Mouse (Mus musculus) left cerebral cortex, postnatal 10 days (tissue): ENCODE results near the gene Rnf103. TPM values are rescaled to one million over a fixed set of nuclear protein-coding genes. Genes with fewer than 3 reads are reported as not detected.
A peak's percentile ranks its signal among the peaks of the same experiment; 100 is the strongest.

Experiments
- DNase-seq, 2 experiments: peaks; one replicate each; pipeline ENCODE4 v3.0.0; 2021 to 2022; ENCODE audit warnings: low spot score in 2 of 2, mixed read lengths in 1 of 2; ENCODE audit errors: extremely low spot score in 1 of 2
- intact Hi-C: fragments of 180-260 bp; cut with DNase I; formaldehyde crosslinking; loops from one replicate; pipeline ENCODE4 v1.15.1; 2025
- total RNA-seq, 2 experiments: library from RNA; stranded (reverse); gene quantifications; 2 replicates each; pipeline ENCODE4 v1.2.3; 2021

Rnf103 gene
- total RNA-seq, 2 experiments from 2014 or later = 54.4 to 56.0 TPM

DNA sequence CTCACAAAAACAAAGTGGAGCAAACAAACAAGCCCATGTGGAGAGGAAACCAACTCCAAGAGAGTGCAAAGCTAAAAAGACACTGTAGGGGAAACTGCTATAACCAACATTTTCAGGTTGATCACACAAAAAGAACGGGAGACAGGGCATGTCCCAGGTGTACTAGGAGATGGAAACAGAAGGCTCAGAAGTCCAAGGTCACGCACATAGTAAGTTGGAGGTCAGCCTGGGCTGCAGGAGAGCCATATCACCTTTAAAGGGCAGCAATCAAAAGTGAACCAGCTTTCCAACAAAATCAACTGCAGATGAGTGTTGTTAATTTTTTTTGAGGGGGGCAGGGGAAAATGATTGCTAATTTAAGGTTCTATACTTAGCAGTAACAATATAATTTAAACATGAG is 7.5 kb upstream of the Rnf103 start:
- intact Hi-C loops = no loop called here
- DNase-seq = no peak

GRCm38 (mm10) chr6:71486867-71487266 is 6.8 kb upstream of the Rnf103 start:
- DNase-seq = no peak
- intact Hi-C loops = no loop called here

- DNase-seq = no peak
- intact Hi-C loops = no loop called here
These were observed 5.7 kb upstream of the Rnf103 start for GRCm38 (mm10) chr6:71487966-71488365.

- intact Hi-C loops = no loop called here
- no peak for DNase-seq
These were observed 1.6 kb upstream of the Rnf103 start for GRCm38 (mm10) chr6:71492136-71492535.

GRCm38 (mm10) chr6:71492756-71493674 is 679 bp upstream of the Rnf103 start:
- intact Hi-C loops = no loop called here

DNA sequence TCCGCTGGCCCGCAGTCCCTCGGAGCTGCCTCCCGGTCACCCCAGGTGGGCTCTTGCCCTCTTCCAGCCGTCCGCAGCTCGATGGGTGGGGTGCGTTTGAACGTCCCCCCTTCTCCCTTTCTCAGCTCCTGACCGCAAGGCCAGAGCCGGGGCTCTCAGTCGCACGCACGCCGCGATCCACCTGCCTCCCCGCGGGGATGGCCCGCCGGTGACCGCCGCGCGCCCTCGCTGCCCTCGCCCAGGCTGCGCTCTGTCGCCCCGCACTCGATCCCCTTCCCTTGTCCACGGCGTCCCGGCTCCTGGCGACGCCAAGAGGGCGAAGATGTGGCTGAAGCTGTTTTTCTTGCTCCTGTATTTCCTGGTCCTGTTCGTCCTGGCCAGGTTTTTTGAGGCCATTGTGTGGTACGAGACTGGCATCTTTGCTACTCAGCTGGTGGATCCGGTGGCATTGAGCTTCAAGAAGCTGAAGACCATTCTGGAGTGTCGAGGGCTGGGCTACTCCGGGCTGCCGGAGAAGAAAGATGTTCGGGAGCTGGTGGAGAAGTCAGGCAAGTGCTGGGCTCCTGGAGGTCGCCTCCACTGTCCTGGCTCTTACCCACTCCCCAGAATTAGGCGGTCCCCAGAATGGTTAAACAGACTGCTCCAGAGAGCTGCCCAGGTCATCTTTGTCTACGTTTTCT is 787 bp downstream of the Rnf103 start:
- DNase-seq = peak; percentile 21 to 68
- intact Hi-C loops = loop anchor here (1.0 to 5.0 kb wide), 2 partner anchors 54 to 308 kb away; partner anchors contain the start of gene Rmnd5a

More at GRCm38 (mm10) chr6:71492756-71493674, 679 bp upstream of the Rnf103 start:
- DNase-seq = no peak

- intact Hi-C loops = no loop called here
- DNase-seq = no peak
These were observed 6.9 kb downstream of the Rnf103 start for GRCm38 (mm10) chr6:71500575-71500974.

GRCm38 (mm10) chr6:71503001-71503400 is 9.3 kb downstream of the Rnf103 start:
- intact Hi-C loops = no loop called here
- DNase-seq = no peak

- intact Hi-C loops = no loop called here
These were observed 10.0 kb downstream of the Rnf103 start for GRCm38 (mm10) chr6:71503670-71504069.

GRCm38 (mm10) chr6:71504091-71504490 is 10.4 kb downstream of the Rnf103 start:
- intact Hi-C loops = no loop called here
- DNase-seq = no peak

More at GRCm38 (mm10) chr6:71503670-71504069, 10.0 kb downstream of the Rnf103 start:
- no peak for DNase-seq

DNA sequence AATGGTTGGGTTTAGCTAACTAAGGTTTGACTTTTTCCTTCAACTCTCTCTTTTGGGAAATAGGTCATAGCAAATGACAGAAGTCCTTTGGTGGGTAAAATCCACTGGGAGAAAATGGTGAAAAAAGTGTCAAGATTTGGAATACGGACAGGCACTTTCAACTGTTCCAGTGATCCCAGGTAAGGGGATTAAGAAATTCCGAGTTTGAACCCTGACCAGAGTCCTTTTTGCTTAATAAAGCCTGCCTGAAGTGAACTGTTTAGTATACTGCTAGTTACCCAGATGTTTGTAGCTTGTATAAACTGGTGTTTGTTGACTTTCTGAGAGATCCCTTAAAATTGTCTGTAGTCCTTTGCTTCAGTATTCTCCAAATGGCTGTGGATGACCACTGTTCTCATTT is 12.0 kb downstream of the Rnf103 start:
- DNase-seq = no peak
- intact Hi-C loops = no loop called here

DNA sequence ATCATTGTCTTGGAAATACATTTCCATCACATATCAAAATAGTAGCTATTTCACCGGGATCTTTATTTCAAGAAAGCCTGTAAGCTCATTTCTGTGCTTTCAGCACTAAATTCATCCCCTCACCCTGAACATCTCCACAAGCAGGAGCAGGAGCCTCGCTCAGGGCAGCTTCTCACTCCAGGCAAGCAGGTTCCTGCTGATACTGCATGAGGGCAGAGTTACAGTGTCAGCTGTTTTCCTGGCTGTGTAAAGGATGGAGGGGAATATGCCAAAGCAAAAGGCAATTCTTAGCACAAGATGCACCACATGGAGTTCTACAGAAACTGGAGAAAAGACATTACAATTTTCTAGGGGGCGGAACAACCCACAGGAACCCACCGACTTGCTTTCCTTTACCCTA is 25.8 kb downstream of the Rnf103 start:
- intact Hi-C loops = no loop called here
- no peak for DNase-seq

DNA sequence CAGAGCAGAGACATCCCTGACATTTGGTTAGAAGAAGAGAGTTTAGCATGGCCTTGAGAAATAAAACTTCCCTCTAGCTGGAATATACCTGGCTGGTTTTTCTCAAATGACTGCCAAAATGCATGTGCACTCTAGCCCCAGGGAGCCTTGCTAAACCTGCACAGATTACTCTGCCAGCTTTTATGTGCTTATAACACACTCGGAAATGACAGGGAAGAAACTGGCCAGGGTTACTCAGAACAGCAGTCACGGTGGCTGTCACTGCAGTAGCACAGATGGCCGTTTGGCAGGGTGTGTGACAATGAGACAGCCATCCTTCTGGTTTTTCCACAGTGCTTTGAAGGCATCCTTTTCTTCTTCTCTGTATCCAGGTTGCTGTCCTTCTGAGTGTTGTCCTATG is 31.9 kb downstream of the Rnf103 start:
- intact Hi-C loops = no loop called here
- DNase-seq = no peak

- intact Hi-C loops = no loop called here
These were observed 33.4 kb downstream of the Rnf103 start for GRCm38 (mm10) chr6:71527056-71527455.

DNA sequence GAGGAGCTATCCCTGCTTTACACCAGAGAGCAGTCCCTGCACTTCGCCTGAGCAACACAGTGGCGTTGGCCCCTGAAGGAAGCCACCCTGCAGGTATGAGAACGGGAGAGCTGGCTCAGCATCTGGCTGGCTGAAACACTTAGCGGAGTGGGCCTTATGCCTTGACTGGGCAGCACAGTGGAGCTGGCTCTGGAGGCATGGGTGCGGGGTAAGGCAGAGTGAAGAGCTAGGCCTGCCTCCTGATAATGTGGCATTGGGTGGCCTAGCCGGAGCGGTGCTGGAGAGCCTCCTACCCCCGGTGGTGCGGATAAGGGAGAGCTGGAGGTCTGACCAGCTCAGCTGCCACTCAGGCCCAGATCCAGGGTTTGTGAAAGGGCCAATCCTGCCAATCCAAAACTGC is 34.1 kb downstream of the Rnf103 start:
- intact Hi-C loops = no loop called here
- DNase-seq = no peak

More at GRCm38 (mm10) chr6:71527056-71527455, 33.4 kb downstream of the Rnf103 start:
- peak in 1 of 2 experiments; percentile 27 for DNase-seq

DNA sequence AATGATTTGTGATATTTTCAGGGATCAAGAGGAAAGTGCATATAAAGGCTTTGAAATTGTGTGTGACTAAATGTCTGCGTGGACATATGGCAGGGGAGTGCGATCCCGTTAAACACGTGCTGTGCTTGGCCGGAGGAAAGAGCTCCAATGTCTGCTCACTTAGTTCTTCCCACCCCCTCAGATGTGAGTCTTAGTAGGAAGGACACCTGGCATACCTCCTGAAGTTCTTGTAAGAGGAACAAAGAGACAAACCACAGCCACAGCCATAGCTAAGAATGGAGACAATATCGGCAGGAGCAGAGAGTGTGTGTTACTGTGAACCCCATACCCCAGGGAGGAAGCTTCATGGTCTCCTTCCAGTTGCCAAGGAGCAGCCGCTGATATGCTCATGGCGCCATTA is 36.5 kb downstream of the Rnf103 start:
- intact Hi-C loops = no loop called here
- DNase-seq = no peak

DNA sequence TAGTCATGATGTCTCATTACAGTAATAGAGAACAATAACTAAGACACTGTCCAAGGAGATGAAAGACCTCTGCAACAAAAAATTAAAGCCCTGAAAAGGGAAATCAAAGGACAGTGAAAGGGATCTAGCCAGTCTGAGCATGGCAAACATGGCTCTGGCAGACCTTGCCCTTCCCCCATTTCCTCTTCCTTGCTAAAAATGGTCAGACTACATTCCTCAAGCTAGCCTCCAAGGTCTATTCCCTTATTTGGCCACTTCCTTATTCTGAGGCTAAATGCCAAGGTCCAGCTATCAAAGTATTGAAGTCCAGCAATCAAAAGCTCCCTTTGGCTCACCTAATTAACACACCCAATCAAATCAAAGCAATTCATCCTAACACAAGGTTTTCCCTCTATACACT is 43.6 kb downstream of the Rnf103 start:
- intact Hi-C loops = no loop called here
- DNase-seq = no peak

- intact Hi-C loops = no loop called here
- DNase-seq = peak; percentile 92 to 96
These were observed 50.2 kb downstream of the Rnf103 start, which contains the start of gene Chmp3 for GRCm38 (mm10) chr6:71543686-71544499. Gene Chmp3 (plus strand): TSS chr6:71543797.

GRCm38 (mm10) chr6:71555507-71555951 is 61.8 kb downstream of the Rnf103 start:
- no peak for DNase-seq
- intact Hi-C loops = no loop called here
